Mouse (Mus musculus) stomach, postnatal 0 days (tissue): ENCODE data around the gene Bmp2k. TPM values are rescaled to one million over a fixed set of nuclear protein-coding genes. Genes with fewer than 3 reads are reported as not detected.

Experiments used
- ATAC-seq: fragments of 200-750 bp; cut with Nextera tagmentation; 2 replicates; pipeline ENCODE4 v1.8.0; 2017; ENCODE audit not compliant: low FRiP score, low TSS enrichment
- DNase-seq: peaks from one replicate; pipeline ENCODE4 v3.0.0-alpha.2; 2016; ENCODE audit warnings: low spot score
- H3K27ac ChIP-seq: fragments of 300-500 bp; sonication (generic); replicated peaks from 2 replicates; pipeline ENCODE4 v1.5.1; 2014; ENCODE audit warnings: mild to moderate bottlenecking, control low read depth
- H3K27me3 ChIP-seq: fragments of 300-500 bp; sonication (generic); 2 replicates; pipeline ENCODE4 v1.6.1; 2014; ENCODE audit warnings: low read length; ENCODE audit not compliant: control insufficient read depth, insufficient read depth
- H3K36me3 ChIP-seq: fragments of 300-500 bp; sonication (generic); 2 replicates; pipeline ENCODE4 v1.6.1; 2014; ENCODE audit warnings: low read length, mixed read lengths; ENCODE audit not compliant: control insufficient read depth, insufficient read depth
- H3K4me1 ChIP-seq: fragments of 300-500 bp; sonication (generic); replicated peaks from 2 replicates; pipeline ENCODE4 v1.6.1; 2014; ENCODE audit warnings: antibody characterized with exemption; ENCODE audit not compliant: control insufficient read depth, insufficient read depth
- H3K4me2 ChIP-seq: fragments of 300-500 bp; sonication (generic); replicated peaks from 2 replicates; pipeline ENCODE4 v1.6.1; 2014; ENCODE audit warnings: low read depth, mild to moderate bottlenecking, control low read depth, moderate library complexity
- H3K4me3 ChIP-seq: fragments of 300-500 bp; sonication (generic); 2 replicates; pipeline ENCODE4 v1.5.1; 2014; ENCODE audit warnings: low read depth, low read length, control low read depth
- H3K9ac ChIP-seq: fragments of 300-500 bp; sonication (generic); 2 replicates; pipeline ENCODE4 v1.6.1; 2014; ENCODE audit warnings: mild to moderate bottlenecking, low read length, control low read depth, mixed read lengths
- H3K9me3 ChIP-seq: fragments of 300-500 bp; sonication (generic); 2 replicates; pipeline ENCODE4 v1.6.1; 2016; ENCODE audit warnings: low read length; ENCODE audit not compliant: control insufficient read depth
- CTCF ChIP-seq: IDR thresholded peaks from 2 replicates; pipeline ENCODE4 v1.5.1; 2016; ENCODE audit warnings: antibody characterized with exemption, low read depth, mild to moderate bottlenecking, moderate library complexity
- EP300 ChIP-seq: optimal IDR thresholded peaks from 2 replicates; pipeline ENCODE3; 2016; ENCODE audit warnings: antibody characterized with exemption
- WGBS: fragments of 180-500 bp; shearing (Covaris S2); extraction: QIAGEN DNeasy Blood & Tissue Kit; methylation state at CpG from one replicate; pipeline ENCODE4 v1.1.7; 2014; 5-methylcytosine and 5-hydroxymethylcytosine counted together
- polyA plus RNA-seq: library from polyadenylated mRNA; unstranded; fragments of >200 nt; fragmentation: Nextera tagmentation; extraction: Ambion mirVana; gene quantifications from 2 replicates; pipeline ENCODE4 v1.2.1, GENCODE M21; 2015

Bmp2k gene
- polyA plus RNA-seq, 1 experiment from 2014 or later: 11.9 TPM

- Histone ChIP-seq H3K4me2 (no peak overlapping the region), H3K9ac (no peak overlapping the region), H3K27me3 (no peaks in the 10 kb centered on the region), H3K9me3 (no peaks in the 10 kb centered on the region), H3K4me3 (no peak overlapping the region), H3K27ac (no peak overlapping the region), H3K4me1 (no peaks in the 10 kb centered on the region), H3K36me3 (peaks cover 6% of the 10 kb centered on the region; the same call in 1 of the 2 replicates)
- ATAC-seq (no peak), DNase-seq (peak; percentile 8)
- WGBS: 92% methylated on average over 16 of the region's 16 CpGs
- TF ChIP-seq EP300 (no peak), CTCF (no peak)
These were observed 90.3 kb downstream of the Bmp2k start for GRCm38 (mm10) chr5:97087746-97088145.

GRCm38 (mm10) chr5:97088231-97088630 is 90.7 kb downstream of the Bmp2k start:
- peaks cover 6% of the 10 kb centered on the region; the same call in 1 of the 2 replicates for H3K36me3 ChIP-seq
- H3K4me2 ChIP-seq: no peak overlapping the region
- H3K27me3 ChIP-seq: no peaks in the 10 kb centered on the region
- H3K9me3 ChIP-seq: no peaks in the 10 kb centered on the region
- DNase-seq (no peak), ATAC-seq (no peak)
- TF ChIP-seq CTCF (no peak), EP300 (no peak)
- 71% methylated on average over 6 of the region's 6 CpGs for WGBS
- no peak overlapping the region for H3K9ac ChIP-seq
- H3K4me1 ChIP-seq: no peaks in the 10 kb centered on the region
- no peak overlapping the region for H3K27ac ChIP-seq
- no peak overlapping the region for H3K4me3 ChIP-seq

DNA sequence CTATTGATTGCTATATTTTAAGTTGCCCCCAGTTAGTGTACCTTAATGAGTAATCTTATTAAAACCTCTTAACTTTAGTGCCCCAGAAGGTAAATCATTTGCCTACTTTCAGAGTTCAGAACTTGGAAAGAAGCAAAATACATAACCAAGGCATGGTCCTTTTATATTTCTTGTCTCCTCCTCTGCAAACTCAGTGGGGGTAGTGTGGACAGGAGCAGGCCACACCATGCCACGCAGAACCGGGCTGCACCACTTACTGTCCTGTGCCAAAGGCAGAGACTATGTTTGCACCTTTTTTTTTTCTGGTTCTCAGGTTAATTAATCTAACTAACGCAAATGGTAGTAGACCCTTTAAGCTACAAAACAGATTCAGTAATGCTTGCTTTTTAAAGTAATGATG is 91.9 kb downstream of the Bmp2k start:
- Histone ChIP-seq H3K27me3 (no peaks in the 10 kb centered on the region), H3K4me3 (no peak overlapping the region), H3K4me1 (no peaks in the 10 kb centered on the region), H3K27ac (no peak overlapping the region), H3K9me3 (no peaks in the 10 kb centered on the region), H3K36me3 (peaks cover 6% of the 10 kb centered on the region; the same call in 1 of the 2 replicates), H3K4me2 (no peak overlapping the region), H3K9ac (no peak overlapping the region)
- no peak for DNase-seq
- TF ChIP-seq EP300 (no peak), CTCF (no peak)
- ATAC-seq: no peak
- WGBS: 85% methylated on average over 3 of the region's 3 CpGs

GRCm38 (mm10) chr5:97090034-97090784 is 92.7 kb downstream of the Bmp2k start:
- WGBS: 63% methylated on average over 6 of the region's 6 CpGs
- Histone ChIP-seq H3K36me3 (peaks cover 6% of the 10 kb centered on the region; the same call in 1 of the 2 replicates), H3K4me3 (no peak overlapping the region), H3K9ac (no peak overlapping the region), H3K9me3 (no peaks in the 10 kb centered on the region), H3K27me3 (no peaks in the 10 kb centered on the region), H3K27ac (no peak overlapping the region; the same call in 1 of the 2 replicates), H3K4me2 (no peak overlapping the region), H3K4me1 (no peaks in the 10 kb centered on the region)
- TF ChIP-seq EP300 (no peak), CTCF (no peak)
- DNase-seq: no peak
- peak; percentile 54; the same call in 1 of the 2 replicates for ATAC-seq

GRCm38 (mm10) chr5:97092970-97093369 is 95.5 kb downstream of the Bmp2k start:
- Histone ChIP-seq H3K27me3 (no peaks in the 10 kb centered on the region), H3K4me3 (no peak overlapping the region), H3K4me1 (no peaks in the 10 kb centered on the region), H3K4me2 (no peak overlapping the region), H3K9ac (no peak overlapping the region), H3K36me3 (no peaks in the 10 kb centered on the region; the same call in 1 of the 2 replicates), H3K27ac (no peak overlapping the region), H3K9me3 (no peaks in the 10 kb centered on the region)
- TF ChIP-seq EP300 (no peak), CTCF (no peak)
- ATAC-seq (no peak), DNase-seq (no peak)
- 53% methylated on average over 8 of the region's 8 CpGs for WGBS

GRCm38 (mm10) chr5:97095335-97095734 is 97.8 kb downstream of the Bmp2k start:
- H3K9me3 ChIP-seq: no peaks in the 10 kb centered on the region
- no peak for DNase-seq
- no peaks in the 10 kb centered on the region for H3K4me1 ChIP-seq
- no peaks in the 10 kb centered on the region for H3K27me3 ChIP-seq
- H3K9ac ChIP-seq: no peak overlapping the region
- H3K4me3 ChIP-seq: no peak overlapping the region
- no peaks in the 10 kb centered on the region for H3K36me3 ChIP-seq
- H3K27ac ChIP-seq: no peak overlapping the region
- 66% methylated on average over 9 of the region's 13 CpGs for WGBS
- ATAC-seq: no peak
- TF ChIP-seq CTCF (no peak), EP300 (no peak)
- H3K4me2 ChIP-seq: no peak overlapping the region
